Mouse (Mus musculus) MEL (cell line): ENCODE results near the gene Olfr958.

ENCODE experiments used
- CTCF ChIP-seq, 3 experiments: IDR thresholded peaks in 2 of 3; conservative IDR thresholded peaks in 1 of 3; 2 replicates each; pipeline ENCODE4 v1.5.1; 2011 to 2012; ENCODE audit warnings: low read length in 3 of 3, low read depth in 2 of 3, mild to moderate bottlenecking in 2 of 3, improper control_type of control experiment in 1 of 3, inconsistent platforms in 1 of 3, mixed read lengths in 1 of 3, moderate library complexity in 1 of 3; ENCODE audit not compliant: control insufficient read depth in 1 of 3, insufficient read depth in 1 of 3, poor library complexity in 1 of 3, severe bottlenecking in 1 of 3
- POLR2A ChIP-seq, 2 experiments: IDR thresholded peaks; 2 replicates each; pipeline ENCODE4 v1.6.1; 2011 to 2012; ENCODE audit warnings: low read length in 2 of 2, mild to moderate bottlenecking in 2 of 2, control low read depth in 1 of 2, improper control_type of control experiment in 1 of 2, low read depth in 1 of 2, moderate library complexity in 1 of 2; ENCODE audit not compliant: control insufficient read depth in 1 of 2, insufficient read depth in 1 of 2, poor library complexity in 1 of 2
- ZNF384 ChIP-seq: IDR thresholded peaks from 2 replicates; pipeline ENCODE4 v1.6.1; 2012; ENCODE audit warnings: low read depth, mild to moderate bottlenecking, inconsistent platforms, low read length, improper control_type of control experiment

- no peak for TF ChIP-seq CTCF (IDR thresholded peaks at IDR 0.05 in 2 of 3, conservative IDR thresholded peaks at IDR 0.05 in 1 of 3; ENCODE audit: control insufficient read depth in 1 of 3, insufficient read depth in 1 of 3, low read depth in 2 of 3, low read length in 3 of 3, poor library complexity in 1 of 3, severe bottlenecking in 1 of 3)
- no peak for TF ChIP-seq POLR2A (IDR thresholded peaks at IDR 0.05; ENCODE audit: control insufficient read depth in 1 of 2, insufficient read depth in 1 of 2, low read depth in 1 of 2, low read length in 2 of 2, poor library complexity in 1 of 2)
- no peak for TF ChIP-seq ZNF384
Measured at GRCm38 (mm10) chr9:39523616-39524285, 30.1 kb downstream of the Olfr958 start.
